Mouse (Mus musculus) lung, postnatal 0 days (tissue): ENCODE measurements at regions not wholly inside any gene's neighbourhood (a gene's known extent, or its start where the extent isn't known, plus 50 kb on each side); places are given as distances from the start of the nearest gene placed in this dataset.

Source experiments
- CTCF ChIP-seq: IDR thresholded peaks from 2 replicates; pipeline ENCODE4 v1.5.1; 2016; ENCODE audit warnings: antibody characterized with exemption, mild to moderate bottlenecking
- EP300 ChIP-seq: IDR thresholded peaks from 2 replicates; pipeline ENCODE4 v1.6.1; 2016; ENCODE audit warnings: antibody characterized with exemption, mild to moderate bottlenecking, control low read depth

GRCm38 (mm10) chr16:87789957-87790356 lies 91.2 kb downstream of the Bach1 start:
- no peak for TF ChIP-seq CTCF
- no peak for TF ChIP-seq EP300
